Mouse (Mus musculus): ENCODE measurements around the gene Lamtor3.

DNA sequence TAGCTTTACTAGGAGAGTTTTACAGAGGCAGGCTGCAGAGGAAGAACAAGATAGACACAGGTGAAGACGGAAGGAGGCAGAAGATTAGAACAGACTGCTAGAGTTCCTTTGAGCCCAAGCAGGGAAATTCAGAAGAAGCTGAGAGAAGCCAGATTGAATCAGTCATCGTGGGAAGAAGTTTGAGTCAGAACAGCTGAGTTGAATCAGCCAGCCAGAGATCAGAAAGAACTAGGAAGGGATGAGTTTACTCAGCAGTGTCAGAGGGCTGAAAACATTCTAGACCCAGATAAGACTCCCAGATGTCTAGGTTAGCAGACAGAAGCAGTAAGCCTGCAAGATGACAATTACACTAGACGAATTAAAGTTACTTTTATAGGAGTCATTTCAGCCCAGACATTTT, 15.7 kb downstream of the Lamtor3 start:
- TF ChIP-seq CEBPB (IDR thresholded peaks at IDR 0.05; ENCODE audit: low read depth) = no peak
- TF ChIP-seq CTCF (IDR thresholded peaks at IDR 0.05; ENCODE audit: control insufficient read depth, insufficient read depth, insufficient read length) = no peak
- no peak for TF ChIP-seq FOSL1 (IDR thresholded peaks at IDR 0.05; ENCODE audit: insufficient read depth, low read length, poor library complexity, severe bottlenecking)
- no peak for TF ChIP-seq MYOG (IDR thresholded peaks at IDR 0.05; ENCODE audit: control insufficient read depth, extremely low read depth, insufficient read length)
- TF ChIP-seq MYOD1 (IDR thresholded peaks at IDR 0.05; ENCODE audit: control insufficient read depth, insufficient read length, low read depth) = no peak

Data from C2C12 (cell line).